Mouse (Mus musculus): ENCODE data around the gene Ptprb.

Ptprb gene

GRCm38 (mm10) chr10:116330961-116331510 is 55.7 kb downstream of the Ptprb start:
- no peak for TF ChIP-seq GATA4 (IDR thresholded peaks at IDR 0.05; ENCODE audit: insufficient replicate concordance, low read length)

GRCm38 (mm10) chr10:116333666-116334065 is 58.3 kb downstream of the Ptprb start:
- no peak for TF ChIP-seq GATA4 (IDR thresholded peaks at IDR 0.05; ENCODE audit: insufficient replicate concordance, low read length)

GRCm38 (mm10) chr10:116334120-116334519 is 58.8 kb downstream of the Ptprb start:
- no peak for TF ChIP-seq GATA4 (IDR thresholded peaks at IDR 0.05; ENCODE audit: insufficient replicate concordance, low read length)

DNA sequence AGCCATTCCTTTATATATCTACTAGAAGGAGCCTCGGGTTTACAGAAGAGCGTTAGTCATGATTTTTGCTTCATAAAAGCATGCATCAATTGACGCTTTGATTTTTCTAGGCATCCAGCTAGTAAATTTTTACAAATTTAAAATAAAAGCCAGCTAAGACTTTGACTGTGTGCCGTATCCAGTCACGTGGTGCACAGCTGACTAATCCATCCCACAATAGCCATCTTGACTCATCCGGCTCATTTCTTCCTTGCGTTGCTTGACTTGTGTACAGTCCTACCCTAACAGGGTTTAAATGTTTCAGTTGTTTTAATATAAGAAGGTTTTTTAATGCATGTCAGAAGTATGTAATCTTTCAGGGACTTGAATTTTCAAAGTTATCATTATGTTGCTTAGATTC is 60.0 kb downstream of the Ptprb start:
- no peak for TF ChIP-seq GATA4 (IDR thresholded peaks at IDR 0.05; ENCODE audit: insufficient replicate concordance, low read length)

- no peak for TF ChIP-seq GATA4 (IDR thresholded peaks at IDR 0.05; ENCODE audit: insufficient replicate concordance, low read length)
Observed at GRCm38 (mm10) chr10:116341194-116341593, 65.9 kb downstream of the Ptprb start.

DNA sequence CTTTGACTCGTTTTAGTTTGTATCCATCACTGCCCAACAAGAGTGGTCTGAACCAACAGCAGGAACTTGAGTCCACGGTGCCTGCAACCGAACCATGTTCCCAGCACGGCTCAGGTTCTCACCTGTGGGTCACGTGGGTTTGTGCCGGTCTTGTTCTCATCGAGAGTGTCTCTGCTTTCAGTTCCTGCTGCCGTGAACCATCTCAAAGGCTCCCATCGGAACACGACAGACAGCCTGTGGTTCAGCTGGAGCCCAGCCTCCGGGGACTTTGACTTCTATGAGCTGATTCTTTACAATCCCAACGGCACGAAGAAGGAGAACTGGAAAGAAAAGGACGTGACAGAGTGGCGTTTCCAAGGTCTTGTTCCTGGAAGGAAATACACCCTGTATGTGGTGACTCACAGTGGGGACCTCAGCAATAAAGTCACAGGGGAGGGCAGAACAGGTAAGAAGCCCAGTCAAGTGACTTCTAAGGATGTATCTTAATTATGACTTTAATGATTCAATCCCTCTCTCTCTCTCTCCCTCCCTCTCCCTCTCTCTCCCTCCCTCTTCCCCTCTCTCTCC is 71.4 kb downstream of the Ptprb start:
- no peak for TF ChIP-seq GATA4 (IDR thresholded peaks at IDR 0.05; ENCODE audit: insufficient replicate concordance, low read length)

GRCm38 (mm10) chr10:116349004-116349403 is 73.7 kb downstream of the Ptprb start:
- no peak for TF ChIP-seq GATA4 (IDR thresholded peaks at IDR 0.05; ENCODE audit: insufficient replicate concordance, low read length)

- TF ChIP-seq GATA4 (IDR thresholded peaks at IDR 0.05; ENCODE audit: insufficient replicate concordance, low read length): no peak
Observed at GRCm38 (mm10) chr10:116350532-116350931, 75.2 kb downstream of the Ptprb start.

GRCm38 (mm10) chr10:116354372-116354771 is 79.0 kb downstream of the Ptprb start:
- TF ChIP-seq GATA4 (IDR thresholded peaks at IDR 0.05; ENCODE audit: insufficient replicate concordance, low read length): no peak; the same call in 1 of the 2 replicates

DNA sequence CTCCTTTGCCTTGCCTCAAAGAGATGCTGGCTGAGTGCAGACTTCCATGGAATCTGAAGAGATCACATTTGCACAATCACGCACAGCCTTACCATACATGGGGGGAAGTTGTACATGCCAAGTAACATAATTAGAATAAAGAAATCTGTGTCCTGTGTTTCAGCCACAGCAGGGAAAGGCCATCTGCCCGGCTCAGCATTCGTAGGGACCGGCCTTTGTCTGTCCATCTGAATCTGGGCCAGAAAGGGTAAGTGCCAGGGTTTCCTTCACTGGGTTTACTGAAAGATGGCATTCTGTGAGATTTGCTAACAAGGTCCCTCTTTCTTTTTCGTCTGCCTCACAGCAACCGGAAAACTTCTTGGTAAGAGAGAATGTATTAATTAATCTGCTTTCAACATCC is 86.9 kb downstream of the Ptprb start:
- no peak for TF ChIP-seq GATA4 (IDR thresholded peaks at IDR 0.05; ENCODE audit: insufficient replicate concordance, low read length)

GRCm38 (mm10) chr10:116362645-116363044 is 87.3 kb downstream of the Ptprb start:
- TF ChIP-seq GATA4 (IDR thresholded peaks at IDR 0.05; ENCODE audit: insufficient replicate concordance, low read length): no peak

DNA sequence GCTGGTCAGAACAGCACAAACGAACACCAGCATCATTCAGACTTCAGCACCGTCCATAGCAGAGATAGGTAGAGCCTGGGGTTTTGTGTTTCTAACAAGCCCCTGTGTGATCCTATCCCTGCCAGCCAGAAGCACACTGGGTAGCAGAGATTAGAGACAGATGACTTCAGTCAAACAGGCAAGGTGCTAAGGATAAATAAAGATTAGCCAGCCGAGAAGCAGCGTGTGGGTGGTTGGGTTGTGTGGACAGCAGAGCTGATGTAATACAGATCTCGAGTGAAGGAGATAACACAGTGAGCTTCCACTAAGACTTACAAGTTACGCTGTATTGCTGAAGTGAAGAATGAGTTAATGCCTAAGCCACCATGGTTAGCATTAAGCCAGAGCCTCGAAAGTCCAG is 89.4 kb downstream of the Ptprb start:
- no peak for TF ChIP-seq GATA4 (IDR thresholded peaks at IDR 0.05; ENCODE audit: insufficient replicate concordance, low read length)

GRCm38 (mm10) chr10:116370991-116371725 is 95.8 kb downstream of the Ptprb start:
- no peak for TF ChIP-seq GATA4 (IDR thresholded peaks at IDR 0.05; ENCODE audit: insufficient replicate concordance, low read length)

DNA sequence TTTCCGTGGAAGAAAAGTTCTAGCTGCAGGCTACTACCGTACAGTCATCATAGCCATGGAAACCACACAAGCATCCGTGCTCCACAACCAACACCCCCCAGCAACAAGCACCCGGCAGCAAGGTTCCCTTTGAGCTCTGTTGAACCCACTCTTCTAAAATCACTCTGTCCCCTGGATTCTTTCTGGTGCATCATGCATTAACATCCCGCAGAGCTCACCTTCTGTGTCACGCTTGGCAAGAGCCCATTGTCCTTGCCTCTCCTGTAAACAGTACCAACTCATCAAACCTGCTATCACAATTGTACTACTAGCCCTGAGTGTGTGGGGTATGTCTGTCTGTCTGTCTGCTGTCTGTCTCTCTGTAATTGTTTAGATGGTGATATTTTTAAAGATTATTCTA is 98.8 kb downstream of the Ptprb start:
- no peak for TF ChIP-seq GATA4 (IDR thresholded peaks at IDR 0.05; ENCODE audit: insufficient replicate concordance, low read length)

GRCm38 (mm10) chr10:116376853-116377252 is 101.5 kb downstream of the Ptprb start:
- TF ChIP-seq GATA4 (IDR thresholded peaks at IDR 0.05; ENCODE audit: insufficient replicate concordance, low read length): no peak

Data from liver, adult (tissue).